Mouse (Mus musculus) CH12.LX (cell line): ENCODE measurements around the gene Ptprs.

ENCODE experiments used
- BHLHE40 ChIP-seq: IDR thresholded peaks from 2 replicates; pipeline ENCODE4 v1.6.1; 2011; ENCODE audit warnings: mild to moderate bottlenecking, low read depth, low read length, improper control_type of control experiment
- CHD2 ChIP-seq: IDR thresholded peaks from 2 replicates; pipeline ENCODE4 v1.6.1; 2011; ENCODE audit warnings: low read length, improper control_type of control experiment
- CTCF ChIP-seq, 2 experiments: IDR thresholded peaks in 1 of 2; conservative IDR thresholded peaks in 1 of 2; 2 replicates each; pipeline ENCODE4 v1.5.1; 2011 to 2012; ENCODE audit warnings: low read depth in 2 of 2, low read length in 2 of 2, improper control_type of control experiment in 1 of 2, inconsistent platforms in 1 of 2, mild to moderate bottlenecking in 1 of 2, moderate library complexity in 1 of 2
- E2F4 ChIP-seq: IDR thresholded peaks from 2 replicates; pipeline ENCODE4 v1.6.1; 2011; ENCODE audit warnings: low read depth, low read length, improper control_type of control experiment; ENCODE audit not compliant: insufficient replicate concordance
- ETS1 ChIP-seq: conservative IDR thresholded peaks from 2 replicates; pipeline ENCODE4 v1.6.1; 2012; ENCODE audit warnings: low read depth, mild to moderate bottlenecking, inconsistent platforms, low read length, improper control_type of control experiment, moderate library complexity
- HCFC1 ChIP-seq: IDR thresholded peaks from 2 replicates; pipeline ENCODE4 v1.6.1; 2012; ENCODE audit warnings: low read depth, mild to moderate bottlenecking, inconsistent platforms, low read length, improper control_type of control experiment
- MAFK ChIP-seq: IDR thresholded peaks from 2 replicates; pipeline ENCODE4 v1.6.1; 2011; ENCODE audit warnings: low read length, improper control_type of control experiment; ENCODE audit not compliant: insufficient replicate concordance
- MAX ChIP-seq: IDR thresholded peaks from 2 replicates; pipeline ENCODE4 v1.6.1; 2011; ENCODE audit warnings: low read length, improper control_type of control experiment
- POLR2A ChIP-seq: IDR thresholded peaks from 2 replicates; pipeline ENCODE4 v1.6.1; 2011; ENCODE audit warnings: low read depth, mild to moderate bottlenecking, improper control_type of control experiment, low read length
- RCOR1 ChIP-seq: conservative IDR thresholded peaks from 2 replicates; pipeline ENCODE4 v1.6.1; 2012; ENCODE audit warnings: low read depth, mild to moderate bottlenecking, inconsistent platforms, low read length, improper control_type of control experiment
- UBTF ChIP-seq: IDR thresholded peaks from 2 replicates; pipeline ENCODE4 v1.6.1; 2012; ENCODE audit warnings: low read depth, mild to moderate bottlenecking, inconsistent platforms, low read length, improper control_type of control experiment, moderate library complexity
- USF1 ChIP-seq: IDR thresholded peaks from 2 replicates; pipeline ENCODE4 v1.6.1; 2014; ENCODE audit warnings: low read depth, mild to moderate bottlenecking, inconsistent platforms, low read length, improper control_type of control experiment
- ZC3H11A ChIP-seq: IDR thresholded peaks from 2 replicates; pipeline ENCODE4 v1.6.1; 2012; ENCODE audit warnings: low read depth, mild to moderate bottlenecking, inconsistent platforms, low read length, improper control_type of control experiment
- ZKSCAN1 ChIP-seq: IDR thresholded peaks from 2 replicates; pipeline ENCODE4 v1.6.1; 2012; ENCODE audit warnings: low read depth, inconsistent platforms, low read length, improper control_type of control experiment, borderline replicate concordance

- TF ChIP-seq UBTF = no peak
- no peak for TF ChIP-seq CTCF (conservative IDR thresholded peaks at IDR 0.05 in 1 of 2, IDR thresholded peaks at IDR 0.05 in 1 of 2; ENCODE audit: low read depth in 2 of 2, low read length in 2 of 2)
- TF ChIP-seq E2F4 = no peak
- TF ChIP-seq CHD2 = no peak
- no peak for TF ChIP-seq USF1
- TF ChIP-seq ZC3H11A = no peak
- TF ChIP-seq HCFC1 = no peak
- TF ChIP-seq MAX = no peak
- no peak for TF ChIP-seq BHLHE40
- no peak for TF ChIP-seq ETS1
- no peak for TF ChIP-seq POLR2A
- no peak for TF ChIP-seq MAFK
- no peak for TF ChIP-seq ZKSCAN1
- TF ChIP-seq RCOR1 = no peak
Observed at GRCm38 (mm10) chr17:56485118-56485517, 8.8 kb upstream of the Ptprs start.
